Mouse (Mus musculus): Measurements from ENCODE around the gene Rnf40. TPM values are rescaled to one million over a fixed set of nuclear protein-coding genes. Genes with fewer than 3 reads are reported as not detected.
"Not testable (repeated sequence)": the region's sequence is repeated elsewhere in the genome, so short reads cannot be mapped to it uniquely, and the experiment has no call there.

The Rnf40 gene
- polyA plus RNA-seq, 1 experiment = 56.5 TPM

DNA sequence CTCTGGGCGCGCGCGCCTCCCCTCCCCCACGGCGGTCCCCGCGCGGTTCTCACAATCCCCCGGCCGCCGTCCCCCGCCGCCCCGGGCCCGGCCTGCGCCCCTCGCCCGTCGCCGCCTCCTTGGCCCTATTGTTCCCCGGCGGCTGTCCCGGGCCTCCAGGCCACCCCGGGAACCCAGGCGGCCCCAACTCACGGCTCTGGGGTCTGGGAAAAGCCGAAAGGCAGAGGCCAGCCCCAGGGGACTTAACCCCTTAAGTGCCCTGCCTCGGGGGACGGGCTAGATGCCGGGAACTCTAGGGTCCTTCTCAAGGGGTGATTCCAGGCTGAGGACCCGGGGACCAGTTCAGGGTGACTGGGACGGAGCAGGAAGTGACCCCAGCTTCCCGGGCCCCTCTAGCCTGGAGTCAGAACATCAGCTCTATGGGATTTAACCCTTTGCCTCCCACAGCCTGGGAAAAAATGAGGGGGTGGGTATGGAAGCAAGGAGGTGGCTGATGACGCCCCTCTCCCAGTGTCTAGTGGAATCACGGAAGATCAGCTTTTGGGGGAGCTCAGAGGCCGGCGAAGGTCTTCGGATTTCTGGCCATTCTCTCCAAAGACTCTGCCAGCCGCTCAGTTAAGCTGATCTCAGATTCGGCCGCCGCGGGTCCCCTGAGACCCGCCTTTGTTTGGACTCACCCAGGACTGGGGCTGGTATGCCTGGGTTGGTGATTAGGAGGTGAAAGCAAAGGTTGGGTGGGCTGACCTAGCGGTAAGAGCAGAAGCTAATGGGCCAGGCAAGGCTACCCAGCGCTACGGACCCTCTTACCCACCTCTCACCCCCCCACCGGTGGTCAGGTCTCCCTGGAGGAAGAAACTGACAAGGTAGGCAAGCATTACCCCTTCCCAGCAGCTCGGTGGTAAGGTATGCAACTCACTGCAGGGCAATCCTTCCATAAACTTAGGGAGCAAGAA lies 26.6 kb downstream of the Rnf40 start, which contains the start of gene Zfp629:
Zfp629 (minus strand) TSS at position 907 of the 953 bp plus-strand sequence.
- TF ChIP-seq POLR2A (IDR thresholded peaks at IDR 0.05; ENCODE audit: control insufficient read depth, low read depth, low read length) = no peak; the same call in none of the 2 replicates
- no peak for TF ChIP-seq CTCF (IDR thresholded peaks at IDR 0.05; ENCODE audit: control insufficient read depth, insufficient read depth, insufficient replicate concordance, low read depth, low read length)
- H3K4me1 ChIP-seq (ENCODE audit: control insufficient read depth, insufficient read depth, low read length) = peaks cover 29% of the 10 kb centered on the region
- peak within 1 kb of the TSS; percentile 89 for H3K27ac ChIP-seq (ENCODE audit: control insufficient read depth, insufficient read depth, low read depth, low read length)
- H3K36me3 ChIP-seq (ENCODE audit: control insufficient read depth, insufficient read depth, low read length) = no peaks in the 10 kb centered on the region
- peak within 1 kb of the TSS; percentile 97 for H3K4me3 ChIP-seq (ENCODE audit: control insufficient read depth, low read depth, low read length)
- no peaks in the 10 kb centered on the region for H3K27me3 ChIP-seq (ENCODE audit: control insufficient read depth, insufficient read depth, low read length)

DNA sequence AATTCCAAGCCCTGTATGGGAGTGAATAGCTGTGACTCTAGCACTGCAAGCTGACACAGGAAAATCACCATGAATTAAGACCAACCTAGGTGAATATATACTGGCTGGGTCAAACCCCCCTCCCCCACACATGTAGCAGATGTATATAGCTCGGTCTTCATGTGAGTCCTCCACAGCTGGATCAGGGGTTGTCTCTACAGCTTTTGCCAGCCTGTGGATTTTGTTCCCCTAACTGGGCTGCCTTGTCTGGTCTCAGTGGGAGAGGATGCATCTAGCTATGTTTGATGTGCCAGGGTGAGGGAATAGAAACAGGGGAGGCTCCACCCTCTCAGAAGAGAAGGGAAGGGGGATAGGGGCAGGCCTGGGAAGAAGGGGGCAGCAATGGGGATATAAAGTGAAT lies 27.8 kb downstream of the Rnf40 start:
- Histone ChIP-seq H3K4me3 (ENCODE audit: control insufficient read depth, low read depth, low read length) (peak overlapping the region; percentile 10; the same call in 1 of the 2 replicates), H3K27me3 (ENCODE audit: control insufficient read depth, insufficient read depth, low read length) (no peaks in the 10 kb centered on the region), H3K27ac (ENCODE audit: control insufficient read depth, insufficient read depth, low read depth, low read length) (no peak overlapping the region), H3K4me1 (ENCODE audit: control insufficient read depth, insufficient read depth, low read length) (peaks cover 24% of the 10 kb centered on the region), H3K36me3 (ENCODE audit: control insufficient read depth, insufficient read depth, low read length) (no peaks in the 10 kb centered on the region)
- TF ChIP-seq POLR2A (IDR thresholded peaks at IDR 0.05; ENCODE audit: control insufficient read depth, low read depth, low read length) (no peak), CTCF (IDR thresholded peaks at IDR 0.05; ENCODE audit: control insufficient read depth, insufficient read depth, insufficient replicate concordance, low read depth, low read length) (no peak)

- no peaks in the 10 kb centered on the region for H3K27me3 ChIP-seq (ENCODE audit: control insufficient read depth, insufficient read depth, low read length)
- TF ChIP-seq CTCF (IDR thresholded peaks at IDR 0.05; ENCODE audit: control insufficient read depth, insufficient read depth, insufficient replicate concordance, low read depth, low read length) (no peak), POLR2A (IDR thresholded peaks at IDR 0.05; ENCODE audit: control insufficient read depth, low read depth, low read length) (no peak)
- no peaks in the 10 kb centered on the region for H3K36me3 ChIP-seq (ENCODE audit: control insufficient read depth, insufficient read depth, low read length)
- H3K27ac ChIP-seq (ENCODE audit: control insufficient read depth, insufficient read depth, low read depth, low read length) = no peak overlapping the region
- H3K4me1 ChIP-seq (ENCODE audit: control insufficient read depth, insufficient read depth, low read length) = peaks cover 18% of the 10 kb centered on the region
- H3K4me3 ChIP-seq (ENCODE audit: control insufficient read depth, low read depth, low read length) = no peak overlapping the region
Observed at GRCm38 (mm10) chr7:127616881-127617280, 28.3 kb downstream of the Rnf40 start.

DNA sequence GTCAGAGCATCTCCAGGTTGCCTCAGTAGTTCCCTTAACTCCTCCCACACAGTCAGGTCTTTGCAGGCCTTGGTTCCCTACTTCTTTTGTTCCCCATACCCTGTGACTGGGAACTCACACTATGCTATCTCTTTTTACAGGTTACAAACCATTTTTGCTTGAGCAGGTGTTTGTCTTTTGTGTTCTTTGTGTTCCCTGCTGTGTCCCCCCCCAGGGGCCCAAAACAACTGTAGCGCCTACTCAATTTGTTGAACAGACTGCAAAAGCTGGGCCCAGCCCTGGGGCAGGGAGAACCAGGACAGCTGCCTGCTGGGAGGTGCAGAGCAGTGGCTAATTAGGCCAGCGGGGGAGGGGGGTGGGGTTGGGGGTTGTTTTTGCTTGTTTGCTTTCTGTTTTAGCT lies 29.4 kb downstream of the Rnf40 start:
- Histone ChIP-seq H3K36me3 (ENCODE audit: control insufficient read depth, insufficient read depth, low read length) (no peaks in the 10 kb centered on the region), H3K27me3 (ENCODE audit: control insufficient read depth, insufficient read depth, low read length) (no peaks in the 10 kb centered on the region), H3K4me1 (ENCODE audit: control insufficient read depth, insufficient read depth, low read length) (peaks cover 15% of the 10 kb centered on the region), H3K4me3 (ENCODE audit: control insufficient read depth, low read depth, low read length) (no peak overlapping the region), H3K27ac (ENCODE audit: control insufficient read depth, insufficient read depth, low read depth, low read length) (no peak overlapping the region)
- no peak for TF ChIP-seq CTCF (IDR thresholded peaks at IDR 0.05; ENCODE audit: control insufficient read depth, insufficient read depth, insufficient replicate concordance, low read depth, low read length)
- TF ChIP-seq POLR2A (IDR thresholded peaks at IDR 0.05; ENCODE audit: control insufficient read depth, low read depth, low read length) = no peak

- peaks cover 15% of the 10 kb centered on the region for H3K4me1 ChIP-seq (ENCODE audit: control insufficient read depth, insufficient read depth, low read length)
- not testable (repeated sequence) for H3K4me3 ChIP-seq (ENCODE audit: control insufficient read depth, low read depth, low read length); H3K36me3 ChIP-seq (ENCODE audit: control insufficient read depth, insufficient read depth, low read length)
Observed at GRCm38 (mm10) chr7:127618402-127618801, 29.8 kb downstream of the Rnf40 start.

DNA sequence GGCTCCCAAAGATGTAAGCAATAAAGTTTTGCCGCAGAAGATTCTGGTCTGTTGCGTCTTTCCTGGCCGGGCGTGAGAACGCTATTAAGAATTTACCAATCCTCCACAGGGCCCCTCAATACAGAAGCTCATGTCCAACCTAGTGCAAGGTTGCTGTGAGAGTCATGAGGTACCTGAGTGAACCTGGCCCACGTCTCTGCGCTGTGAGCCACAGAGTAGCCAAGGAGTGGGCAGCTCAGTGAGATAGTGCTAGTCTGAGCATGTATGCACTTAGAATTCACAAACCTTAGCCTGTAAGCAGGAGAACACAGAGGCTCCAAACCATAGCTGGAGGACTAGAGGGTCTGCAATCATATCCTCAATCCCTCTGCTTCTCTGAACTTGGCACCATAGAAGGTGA lies 37.5 kb downstream of the Rnf40 start:
- TF ChIP-seq CTCF (IDR thresholded peaks at IDR 0.05; ENCODE audit: control insufficient read depth, insufficient read depth, insufficient replicate concordance, low read depth, low read length) (no peak), POLR2A (IDR thresholded peaks at IDR 0.05; ENCODE audit: control insufficient read depth, low read depth, low read length) (no peak)
- no peak overlapping the region for H3K27ac ChIP-seq (ENCODE audit: control insufficient read depth, insufficient read depth, low read depth, low read length)
- H3K4me3 ChIP-seq (ENCODE audit: control insufficient read depth, low read depth, low read length) = no peak overlapping the region
- no peaks in the 10 kb centered on the region for H3K36me3 ChIP-seq (ENCODE audit: control insufficient read depth, insufficient read depth, low read length)
- H3K4me1 ChIP-seq (ENCODE audit: control insufficient read depth, insufficient read depth, low read length) = no peaks in the 10 kb centered on the region
- no peaks in the 10 kb centered on the region for H3K27me3 ChIP-seq (ENCODE audit: control insufficient read depth, insufficient read depth, low read length)

More at GRCm38 (mm10) chr7:127618402-127618801, 29.8 kb downstream of the Rnf40 start:
- not testable (repeated sequence) for H3K27me3 ChIP-seq (ENCODE audit: control insufficient read depth, insufficient read depth, low read length); H3K27ac ChIP-seq (ENCODE audit: control insufficient read depth, insufficient read depth, low read depth, low read length)

DNA sequence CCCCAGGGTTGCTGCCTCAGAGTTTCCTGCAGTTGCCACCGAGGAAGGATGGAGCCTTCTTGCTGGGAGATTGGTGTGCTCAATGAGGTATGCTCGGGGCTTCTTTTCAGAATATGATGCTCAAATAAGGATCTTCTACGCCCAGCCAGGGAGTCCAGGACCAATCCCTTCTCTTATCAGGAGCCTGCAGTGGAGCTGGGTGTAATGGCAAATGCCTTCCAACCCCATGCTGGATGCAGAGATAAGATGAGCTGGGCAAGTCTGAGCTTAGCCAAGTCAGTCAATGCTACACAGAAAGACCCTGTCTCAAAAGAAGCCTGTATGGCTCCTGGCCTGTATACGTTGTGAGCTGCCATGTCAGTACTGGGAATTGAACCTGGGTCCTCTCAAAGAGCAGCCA lies 37.9 kb downstream of the Rnf40 start:
- Histone ChIP-seq H3K4me1 (ENCODE audit: control insufficient read depth, insufficient read depth, low read length) (no peaks in the 10 kb centered on the region), H3K36me3 (ENCODE audit: control insufficient read depth, insufficient read depth, low read length) (no peaks in the 10 kb centered on the region), H3K27me3 (ENCODE audit: control insufficient read depth, insufficient read depth, low read length) (no peaks in the 10 kb centered on the region), H3K27ac (ENCODE audit: control insufficient read depth, insufficient read depth, low read depth, low read length) (no peak overlapping the region), H3K4me3 (ENCODE audit: control insufficient read depth, low read depth, low read length) (no peak overlapping the region)
- TF ChIP-seq POLR2A (IDR thresholded peaks at IDR 0.05; ENCODE audit: control insufficient read depth, low read depth, low read length) = no peak
- TF ChIP-seq CTCF (IDR thresholded peaks at IDR 0.05; ENCODE audit: control insufficient read depth, insufficient read depth, insufficient replicate concordance, low read depth, low read length) = no peak
